Mouse (Mus musculus) hindbrain, embryonic 14.5 days (tissue): ENCODE measurements around the gene Numb. TPM values are rescaled to one million over a fixed set of nuclear protein-coding genes. Genes with fewer than 3 reads are reported as not detected.

Source experiments
- ATAC-seq: fragments of 200-750 bp; cut with Nextera tagmentation; 2 replicates; pipeline ENCODE4 v1.8.0; 2017; ENCODE audit warnings: moderate number of reproducible peaks, mild to moderate bottlenecking, moderate TSS enrichment, moderate library complexity; ENCODE audit not compliant: low FRiP score
- DNase-seq: peaks from one replicate; pipeline ENCODE4 v3.0.0-alpha.2; 2015; ENCODE audit warnings: low spot score
- H3K27ac ChIP-seq: fragments of 300-500 bp; sonication (generic); 2 replicates; pipeline ENCODE4 v1.5.1; 2014; ENCODE audit warnings: mild to moderate bottlenecking, moderate library complexity
- H3K27me3 ChIP-seq: fragments of 300-500 bp; sonication (generic); 2 replicates; pipeline ENCODE4 v1.6.1; 2014; ENCODE audit warnings: mild to moderate bottlenecking, low read length, mixed read lengths; ENCODE audit not compliant: control insufficient read depth, insufficient read depth
- H3K36me3 ChIP-seq: fragments of 300-500 bp; sonication (generic); replicated peaks from 2 replicates; pipeline ENCODE4 v1.6.1; 2014; ENCODE audit not compliant: control insufficient read depth, insufficient read depth
- H3K4me1 ChIP-seq: fragments of 300-500 bp; sonication (generic); replicated peaks from 2 replicates; pipeline ENCODE4 v1.6.1; 2014; ENCODE audit warnings: antibody characterized with exemption, low read length, mixed read lengths; ENCODE audit not compliant: control insufficient read depth, insufficient read depth
- H3K4me2 ChIP-seq: fragments of 300-500 bp; sonication (generic); replicated peaks from 2 replicates; pipeline ENCODE4 v1.6.1; 2014; ENCODE audit warnings: mild to moderate bottlenecking, moderate library complexity
- H3K4me3 ChIP-seq: fragments of 300-500 bp; sonication (generic); replicated peaks from 2 replicates; pipeline ENCODE4 v1.5.1; 2014; ENCODE audit warnings: mild to moderate bottlenecking, low read length
- H3K9ac ChIP-seq: fragments of 300-500 bp; sonication (generic); 2 replicates; pipeline ENCODE4 v1.6.1; 2014
- H3K9me3 ChIP-seq: fragments of 300-500 bp; sonication (generic); 2 replicates; pipeline ENCODE4 v1.6.1; 2016; ENCODE audit warnings: low read length; ENCODE audit not compliant: control insufficient read depth
- WGBS: fragments of 180-500 bp; shearing (Covaris S2); extraction: QIAGEN DNeasy Blood & Tissue Kit; methylation state at CpG from one replicate; pipeline ENCODE4 v1.1.7; 2014; 5-methylcytosine and 5-hydroxymethylcytosine counted together
- polyA plus RNA-seq: library from polyadenylated mRNA; unstranded; fragments of >200 nt; fragmentation: Nextera tagmentation; extraction: Ambion mirVana; gene quantifications from 2 replicates; pipeline ENCODE4 v1.2.1, GENCODE M21; 2014

Numb gene
- polyA plus RNA-seq, 1 experiment from 2014 or later, result 16.0 TPM

GRCm38 (mm10) chr12:83864501-83864900 is 57.2 kb downstream of the Numb start:
- Histone ChIP-seq H3K4me3 (no peak overlapping the region), H3K4me1 (no peaks in the 10 kb centered on the region), H3K4me2 (no peak overlapping the region), H3K36me3 (no peaks in the 10 kb centered on the region), H3K27me3 (no peaks in the 10 kb centered on the region), H3K9ac (no peak overlapping the region), H3K9me3 (peaks cover 4% of the 10 kb centered on the region; the same call in 1 of the 2 replicates), H3K27ac (no peak overlapping the region)
- no peak for ATAC-seq
- WGBS, result 97% methylated on average over 1 of the region's 1 CpGs
- DNase-seq, result no peak

GRCm38 (mm10) chr12:83861880-83862279 is 59.9 kb downstream of the Numb start:
- no peak overlapping the region for H3K9ac ChIP-seq
- H3K4me1 ChIP-seq, result no peaks in the 10 kb centered on the region
- H3K9me3 ChIP-seq, result peaks cover 4% of the 10 kb centered on the region; the same call in 1 of the 2 replicates
- H3K4me3 ChIP-seq, result no peak overlapping the region
- no peak overlapping the region for H3K27ac ChIP-seq
- no peak for DNase-seq
- no peaks in the 10 kb centered on the region for H3K36me3 ChIP-seq
- 95% methylated on average over 3 of the region's 3 CpGs for WGBS
- H3K27me3 ChIP-seq, result no peaks in the 10 kb centered on the region
- no peak overlapping the region for H3K4me2 ChIP-seq
- ATAC-seq, result no peak

GRCm38 (mm10) chr12:83860688-83861087 is 61.0 kb downstream of the Numb start:
- Histone ChIP-seq H3K27ac (no peak overlapping the region), H3K4me1 (no peaks in the 10 kb centered on the region), H3K36me3 (no peaks in the 10 kb centered on the region), H3K9ac (no peak overlapping the region), H3K4me3 (no peak overlapping the region), H3K27me3 (no peaks in the 10 kb centered on the region), H3K4me2 (no peak overlapping the region), H3K9me3 (peaks cover 4% of the 10 kb centered on the region; the same call in 1 of the 2 replicates)
- ATAC-seq (no peak), DNase-seq (no peak)

- DNase-seq (no peak), ATAC-seq (no peak)
- Histone ChIP-seq H3K4me1 (no peaks in the 10 kb centered on the region), H3K36me3 (no peaks in the 10 kb centered on the region), H3K9ac (no peak overlapping the region), H3K27me3 (no peaks in the 10 kb centered on the region), H3K27ac (no peak overlapping the region), H3K9me3 (peaks cover 4% of the 10 kb centered on the region; the same call in 1 of the 2 replicates), H3K4me2 (no peak overlapping the region), H3K4me3 (no peak overlapping the region)
- 95% methylated on average over 2 of the region's 2 CpGs for WGBS
Measured at GRCm38 (mm10) chr12:83858052-83858451, 63.7 kb downstream of the Numb start.

- ATAC-seq, result no peak
- no peaks in the 10 kb centered on the region for H3K27me3 ChIP-seq
- 100% methylated on average over 1 of the region's 1 CpGs for WGBS
- H3K27ac ChIP-seq, result no peak overlapping the region
- no peaks in the 10 kb centered on the region for H3K9me3 ChIP-seq
- no peak overlapping the region for H3K4me3 ChIP-seq
- no peak overlapping the region for H3K4me2 ChIP-seq
- no peak overlapping the region for H3K9ac ChIP-seq
- no peaks in the 10 kb centered on the region for H3K4me1 ChIP-seq
- H3K36me3 ChIP-seq, result no peaks in the 10 kb centered on the region
- no peak for DNase-seq
Measured at GRCm38 (mm10) chr12:83855211-83855610, 66.5 kb downstream of the Numb start.

GRCm38 (mm10) chr12:83854281-83854680 is 67.5 kb downstream of the Numb start:
- Histone ChIP-seq H3K4me2 (no peak overlapping the region), H3K36me3 (no peaks in the 10 kb centered on the region), H3K27me3 (no peaks in the 10 kb centered on the region), H3K9me3 (no peaks in the 10 kb centered on the region), H3K4me3 (no peak overlapping the region), H3K9ac (no peak overlapping the region), H3K4me1 (no peaks in the 10 kb centered on the region), H3K27ac (no peak overlapping the region)
- WGBS, result 93% methylated on average over 3 of the region's 3 CpGs
- DNase-seq (no peak), ATAC-seq (no peak)

- no peak overlapping the region for H3K4me2 ChIP-seq
- H3K4me1 ChIP-seq, result no peaks in the 10 kb centered on the region
- H3K27me3 ChIP-seq, result no peaks in the 10 kb centered on the region
- 62% methylated on average over 5 of the region's 5 CpGs for WGBS
- no peaks in the 10 kb centered on the region for H3K9me3 ChIP-seq
- H3K27ac ChIP-seq, result no peak overlapping the region
- DNase-seq (no peak), ATAC-seq (no peak)
- no peaks in the 10 kb centered on the region for H3K36me3 ChIP-seq
- H3K9ac ChIP-seq, result no peak overlapping the region
- H3K4me3 ChIP-seq, result no peak overlapping the region
Measured at GRCm38 (mm10) chr12:83852512-83853213, 69.1 kb downstream of the Numb start.

- no peaks in the 10 kb centered on the region for H3K27me3 ChIP-seq
- H3K4me1 ChIP-seq, result no peaks in the 10 kb centered on the region
- H3K36me3 ChIP-seq, result no peaks in the 10 kb centered on the region
- H3K4me3 ChIP-seq, result no peak overlapping the region
- no peak overlapping the region for H3K27ac ChIP-seq
- no peaks in the 10 kb centered on the region for H3K9me3 ChIP-seq
- no peak for ATAC-seq
- H3K4me2 ChIP-seq, result no peak overlapping the region
- DNase-seq, result no peak
- WGBS, result 79% methylated on average over 4 of the region's 4 CpGs
- H3K9ac ChIP-seq, result no peak overlapping the region
Measured at GRCm38 (mm10) chr12:83850334-83850733, 71.4 kb downstream of the Numb start.

- Histone ChIP-seq H3K4me1 (no peaks in the 10 kb centered on the region), H3K27me3 (no peaks in the 10 kb centered on the region), H3K4me2 (no peak overlapping the region), H3K9me3 (no peaks in the 10 kb centered on the region), H3K36me3 (no peaks in the 10 kb centered on the region), H3K9ac (no peak overlapping the region), H3K27ac (no peak overlapping the region), H3K4me3 (no peak overlapping the region)
- 100% methylated on average over 1 of the region's 1 CpGs for WGBS
- DNase-seq (no peak), ATAC-seq (no peak)
Measured at GRCm38 (mm10) chr12:83848595-83849231, 73.0 kb downstream of the Numb start.
